Comparison of ENCODE assay signal across 8 mouse cellular contexts in genomic region chr5:63970281-63970732, GRCm38 (mm10). TPM values are rescaled to one million over a fixed set of nuclear protein-coding genes. Genes with fewer than 3 reads are reported as not detected.
DNase-seq lines count a peak whose midpoint lies in the region; ATAC-seq lines count a peak whose summit lies in the region.

No protein-coding gene starts in this region.

- WGBS in forebrain, embryonic 10.5 days = 10% methylated on average over 7 of the region's 7 CpGs
- WGBS in forebrain, embryonic 12.5 days = 6% methylated on average over 7 of the region's 7 CpGs
- 6% methylated on average over 7 of the region's 7 CpGs for WGBS in liver, embryonic 12.5 days (ENCODE audit: insufficient replicate concordance)

- ATAC-seq in forebrain, embryonic 12.5 days (ENCODE audit: low FRiP score) = no peak
- ATAC-seq in liver, embryonic 12.5 days = no peak

- H3K4me1 ChIP-seq in forebrain, embryonic 10.5 days = peaks cover 51% of the 10 kb centered on the region
- H3K4me1 ChIP-seq in forebrain, embryonic 12.5 days = peaks cover 28% of the 10 kb centered on the region
- peaks cover 36% of the 10 kb centered on the region for H3K4me1 ChIP-seq in liver, embryonic 12.5 days

- no peaks in the 10 kb centered on the region for H3K27me3 ChIP-seq in forebrain, embryonic 10.5 days (ENCODE audit: poor library complexity, severe bottlenecking)
- H3K27me3 ChIP-seq in forebrain, embryonic 12.5 days = no peaks in the 10 kb centered on the region
- H3K27me3 ChIP-seq in liver, embryonic 12.5 days (replicated peaks) = 0 out of 2 replicates have a peak, but pooled peaks cover 6% of the 10 kb centered on the region

- peak overlapping the region; percentile 90 for H3K27ac ChIP-seq in forebrain, embryonic 10.5 days
- no peak overlapping the region; the same call in 1 of the 2 replicates for H3K27ac ChIP-seq in forebrain, embryonic 12.5 days
- peak overlapping the region; percentile 36 for H3K27ac ChIP-seq in liver, embryonic 12.5 days

- peak overlapping the region; percentile 81 for H3K4me3 ChIP-seq in forebrain, embryonic 10.5 days
- H3K4me3 ChIP-seq in forebrain, embryonic 12.5 days (replicated peaks) = no peak overlapping the region
- no peak overlapping the region for H3K4me3 ChIP-seq in liver, embryonic 12.5 days

- H3K36me3 ChIP-seq in forebrain, embryonic 10.5 days (replicated peaks) = no peaks in the 10 kb centered on the region
- no peaks in the 10 kb centered on the region for H3K36me3 ChIP-seq in forebrain, embryonic 12.5 days (replicated peaks)
- no peaks in the 10 kb centered on the region for H3K36me3 ChIP-seq in liver, embryonic 12.5 days

- no peak overlapping the region for H3K9ac ChIP-seq in forebrain, embryonic 12.5 days
- no peak overlapping the region for H3K9ac ChIP-seq in liver, embryonic 12.5 days

- DNase-seq in forebrain, embryonic 10.5 days (ENCODE audit: extremely low spot score, low spot score) = no peak
- peak; percentile 36 to 48 for DNase-seq in spleen, postnatal 36 days (ENCODE audit: low spot score in 2 of 2)
- no peak for DNase-seq in spleen, adult 12 weeks (ENCODE audit: low spot score)
- DNase-seq in right cerebral cortex, postnatal 4 days = no peak
- no peak for DNase-seq in cerebellum, adult 11 months
- no peak for DNase-seq in adrenal gland, postnatal 10 days

- H3K9me3 ChIP-seq in forebrain, embryonic 10.5 days = no peaks in the 10 kb centered on the region
- H3K9me3 ChIP-seq in forebrain, embryonic 12.5 days = no peaks in the 10 kb centered on the region
- no peaks in the 10 kb centered on the region for H3K9me3 ChIP-seq in liver, embryonic 12.5 days (replicated peaks)

- H3K4me2 ChIP-seq in forebrain, embryonic 12.5 days = no peak overlapping the region; the same call in 1 of the 2 replicates
- peak overlapping the region; percentile 24; the same call in 1 of the 2 replicates for H3K4me2 ChIP-seq in liver, embryonic 12.5 days

RNA-seq across cellular contexts. Expression of gene Rell1, which starts 1.6 kb away (rescaled TPM):
- polyA plus RNA-seq in forebrain, embryonic 10.5 days (2016; fragmentation: Nextera tagmentation; extraction: Ambion mirVana) = 13.4 and 13.9 TPM in 2 replicates
- polyA plus RNA-seq in forebrain, embryonic 12.5 days (2016; fragmentation: Nextera tagmentation; extraction: Ambion mirVana) = 15.8 and 16.5 TPM in 2 replicates
- polyA plus RNA-seq in liver, embryonic 12.5 days (2016; fragmentation: Nextera tagmentation; extraction: Ambion mirVana) = 8.5 and 8.6 TPM in 2 replicates
- total RNA-seq in adrenal gland, postnatal 10 days (2021) = 10 to 100 TPM; 32.3 to 32.4 TPM

Comparison
In these comparisons a context has a peak if more than half of its experiments do, and no peak if none do; other contexts are left out.
1. DNase-seq: peak in spleen, postnatal 36 days (2 of 2); none in forebrain, embryonic 10.5 days (single experiment), spleen, adult 12 weeks (single experiment), right cerebral cortex, postnatal 4 days (single experiment), cerebellum, adult 11 months (single experiment) and adrenal gland, postnatal 10 days (single experiment).